In the genomic region with DNA sequence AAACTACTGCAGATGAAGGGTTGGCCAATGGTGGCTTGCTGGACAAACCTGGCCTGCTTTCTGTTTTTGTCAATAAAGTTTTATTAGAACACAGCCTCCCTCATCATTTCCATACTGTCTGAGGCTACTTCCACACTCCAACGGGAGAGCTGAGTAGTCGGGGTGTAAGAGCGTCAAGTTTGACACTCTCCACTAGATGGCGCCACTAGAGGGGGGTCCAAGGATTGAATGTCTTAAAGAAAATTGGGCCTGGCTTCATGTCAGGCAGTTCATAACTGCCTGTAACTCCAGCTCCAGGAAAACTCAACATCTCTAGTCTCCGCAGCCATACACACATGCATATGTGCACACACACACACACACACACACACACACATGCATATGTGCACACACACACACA, we compare ENCODE assay signal across 10 mouse cellular contexts. TPM values are rescaled to one million over a fixed set of nuclear protein-coding genes. Genes with fewer than 3 reads are reported as not detected.
DNase-seq lines count a peak whose midpoint lies in the region; ATAC-seq lines count a peak whose summit lies in the region.
"Had no signal": no experiment of that assay in that cellular context is flagged by ENCODE, and none has a peak within 500 bp of the region (broad histone marks: within the 10 kb centered on the region; RNA-seq: fewer than 3 reads in every experiment).

No protein-coding gene starts in this region.

- H3K9ac ChIP-seq in midbrain, embryonic 14.5 days (replicated peaks; ENCODE audit: low read length), result no peak overlapping the region
- H3K9ac ChIP-seq in midbrain, embryonic 15.5 days, result no peak overlapping the region

- H3K36me3 ChIP-seq in midbrain, embryonic 14.5 days (ENCODE audit: control insufficient read depth, insufficient read depth, low read length), result no peaks in the 10 kb centered on the region
- no peaks in the 10 kb centered on the region for H3K36me3 ChIP-seq in midbrain, embryonic 15.5 days (replicated peaks)

- 0 out of 2 replicates have a peak, but pooled peaks cover 2% of the 10 kb centered on the region for H3K4me1 ChIP-seq in midbrain, embryonic 14.5 days (ENCODE audit: control insufficient read depth, insufficient read depth, low read length)
- peaks cover 11% of the 10 kb centered on the region for H3K4me1 ChIP-seq in midbrain, embryonic 15.5 days

- peak; percentile 62 for DNase-seq in cerebellum, adult 11-12 months
- DNase-seq in cerebellum, adult 8-10 months, result no peak
- peak; percentile 74 for DNase-seq in midbrain, embryonic 14.5 days
- DNase-seq in cerebellum, adult 18-20 months, result peak; percentile 54 to 59
- peak; percentile 84 for DNase-seq in heart, postnatal 4 days
- peak; percentile 91 for DNase-seq in thymus, postnatal 0 days (ENCODE audit: low spot score)

- H3K4me2 ChIP-seq in midbrain, embryonic 14.5 days (ENCODE audit: low read length), result no peak overlapping the region
- no peak overlapping the region for H3K4me2 ChIP-seq in midbrain, embryonic 15.5 days

- no peak overlapping the region for H3K27ac ChIP-seq in midbrain, embryonic 14.5 days (replicated peaks; ENCODE audit: low read depth, low read length)
- H3K27ac ChIP-seq in midbrain, embryonic 15.5 days, result no peak overlapping the region

- no peak overlapping the region for H3K4me3 ChIP-seq in midbrain, embryonic 14.5 days (replicated peaks; ENCODE audit: low read depth, low read length)
- H3K4me3 ChIP-seq in midbrain, embryonic 15.5 days, result no peak overlapping the region

- H3K27me3 ChIP-seq in midbrain, embryonic 14.5 days (ENCODE audit: control insufficient read depth, insufficient read depth, low read length), result no peaks in the 10 kb centered on the region
- H3K27me3 ChIP-seq in midbrain, embryonic 15.5 days (replicated peaks), result no peaks in the 10 kb centered on the region

- H3K9me3 ChIP-seq in midbrain, embryonic 14.5 days (ENCODE audit: control insufficient read depth, low read length), result no peaks in the 10 kb centered on the region
- no peaks in the 10 kb centered on the region for H3K9me3 ChIP-seq in midbrain, embryonic 15.5 days

- 58% methylated on average over 5 of the region's 5 CpGs for WGBS in midbrain, embryonic 14.5 days
- WGBS in midbrain, embryonic 15.5 days, result 54% methylated on average over 5 of the region's 5 CpGs

- no peak for ATAC-seq in midbrain, embryonic 14.5 days (ENCODE audit: low FRiP score, low TSS enrichment)
- no peak for ATAC-seq in midbrain, embryonic 15.5 days (replicated peaks)
- ATAC-seq in megakaryocyte, adult 5-6 weeks (ENCODE audit: poor library complexity, severe bottlenecking), result 0 out of 2 replicates have a peak, but pooled peaks have one; percentile 16

RNA-seq across cellular contexts. Expression of a gene that starts 29.5 kb away (rescaled TPM):
- 37.2 and 42.0 TPM in 2 replicates for polyA plus RNA-seq in midbrain, embryonic 14.5 days (2014; fragmentation: Nextera tagmentation; extraction: Ambion mirVana)
- polyA plus RNA-seq in midbrain, embryonic 15.5 days (2015; fragmentation: Nextera tagmentation; extraction: Ambion mirVana), result 31.9 and 32.4 TPM in 2 replicates
- 10 to 100 TPM; 43.2 to 48.2 TPM for total RNA-seq in heart, postnatal 4 days (2021)
- 49.3 and 68.2 TPM in 2 replicates for total RNA-seq in megakaryocyte, adult 5-6 weeks (2015)
- total RNA-seq in megakaryocyte, adult 5-6 weeks (2017), result 22.2 and 26.3 TPM in 2 replicates
- polyA plus RNA-seq in thymus, postnatal 0 days (2015; fragmentation: Nextera tagmentation; extraction: Ambion mirVana), result 56.4 and 66.0 TPM in 2 replicates

RNA-seq across cellular contexts. Expression of a gene that starts 48.3 kb away (rescaled TPM):
- 4.4 TPM in 1 of 2 replicates, not detected in the other for polyA plus RNA-seq in midbrain, embryonic 14.5 days (2014; fragmentation: Nextera tagmentation; extraction: Ambion mirVana)
- polyA plus RNA-seq in midbrain, embryonic 15.5 days (2015; fragmentation: Nextera tagmentation; extraction: Ambion mirVana), result 7.7 TPM in 1 of 2 replicates, not detected in the other
- total RNA-seq in heart, postnatal 4 days (2021), result not detected
- total RNA-seq in megakaryocyte, adult 5-6 weeks (2015), result not detected in 2 replicates
- not detected in 2 replicates for total RNA-seq in megakaryocyte, adult 5-6 weeks (2017)
- 2.1 and 2.5 TPM in 2 replicates for polyA plus RNA-seq in thymus, postnatal 0 days (2015; fragmentation: Nextera tagmentation; extraction: Ambion mirVana)
- total RNA-seq: layer of hippocampus, postnatal 14 days had no signal
- polyA plus RNA-seq: stomach, embryonic 14.5 days had no signal
